Mouse (Mus musculus) frontal cortex, postnatal 10 days (tissue): ENCODE data around the gene Mbnl1.
"Not testable (repeated sequence)": the region's sequence is repeated elsewhere in the genome, so short reads cannot be mapped to it uniquely, and the experiment has no call there.

Experiments used
- DNase-seq, 2 experiments: peaks; one replicate each; pipeline ENCODE4 v3.0.0; 2022; ENCODE audit warnings: low spot score in 2 of 2, mixed read lengths in 1 of 2

The Mbnl1 gene

DNA sequence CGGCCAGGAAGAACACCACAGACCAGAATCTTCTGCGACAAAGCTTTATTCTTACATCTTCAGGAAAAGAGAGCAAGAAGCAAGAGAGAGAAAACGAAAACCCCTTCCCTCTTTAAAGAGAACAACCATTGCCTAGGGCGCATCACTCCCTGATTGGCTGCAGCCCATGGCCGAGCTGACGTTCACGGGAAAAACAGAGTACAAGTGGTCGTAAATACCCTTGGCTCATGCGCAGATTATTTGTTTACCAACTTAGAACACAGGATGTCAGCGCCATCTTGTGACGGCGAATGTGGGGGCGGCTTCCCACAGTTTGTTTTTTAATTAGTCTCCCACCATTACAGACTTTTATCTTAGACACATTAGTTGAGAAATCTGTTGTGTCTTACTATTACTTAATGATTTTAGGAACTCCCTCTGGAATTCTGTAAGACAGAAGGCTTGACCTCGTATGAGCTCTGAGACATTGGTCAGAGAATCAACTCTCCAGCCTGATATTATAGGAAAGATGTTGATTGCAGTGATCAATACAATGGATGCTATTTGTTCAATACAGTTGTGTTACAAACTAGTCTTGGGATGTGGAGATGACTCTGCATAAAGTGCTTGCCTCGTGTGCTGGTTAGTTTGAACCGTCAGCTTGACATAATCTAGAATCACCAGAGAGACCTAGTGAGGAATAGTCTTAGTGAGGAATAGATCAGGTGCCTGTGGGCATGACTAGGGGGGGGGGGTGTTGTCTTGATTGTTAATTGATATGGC lies 22.3 kb downstream of the Mbnl1 start:
- DNase-seq, result not testable (repeated sequence)

DNA sequence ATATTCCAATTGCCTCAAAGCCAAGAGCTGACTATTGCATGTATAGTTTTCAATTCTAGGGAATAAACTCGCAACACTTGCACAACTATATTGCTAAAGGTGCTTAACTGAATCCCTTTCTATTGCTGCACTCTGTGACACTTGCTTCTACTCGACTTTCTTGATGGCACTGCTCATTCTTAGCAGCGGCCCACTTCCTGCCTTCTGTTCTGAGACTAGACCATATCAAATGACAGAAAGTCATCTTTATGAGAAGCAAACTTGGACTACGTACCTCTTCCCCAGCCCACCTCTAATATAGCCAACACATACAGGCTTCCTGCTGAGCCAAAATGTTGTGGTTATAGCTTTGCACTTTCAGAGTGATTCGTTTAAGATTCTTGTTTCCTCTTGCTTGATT lies 23.6 kb downstream of the Mbnl1 start:
- no peak for DNase-seq

DNA sequence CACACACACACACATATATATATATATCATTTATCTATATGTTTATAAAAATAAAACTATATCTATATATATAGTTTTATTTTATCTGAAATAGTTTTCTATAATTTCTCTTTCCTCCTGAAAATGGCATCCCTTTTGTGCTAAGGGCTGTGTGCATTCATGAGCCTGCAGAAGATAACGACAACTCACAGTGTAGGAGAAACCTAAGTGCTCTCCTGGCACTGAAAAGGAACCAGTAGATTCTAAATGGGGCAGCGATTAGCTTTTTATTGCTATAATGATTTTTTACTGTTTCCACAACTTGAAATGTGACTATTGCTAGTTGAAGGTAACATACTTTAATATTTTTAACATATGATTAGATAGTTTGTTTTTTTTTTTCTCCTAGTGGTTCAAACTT lies 25.5 kb downstream of the Mbnl1 start:
- DNase-seq, result no peak

DNA sequence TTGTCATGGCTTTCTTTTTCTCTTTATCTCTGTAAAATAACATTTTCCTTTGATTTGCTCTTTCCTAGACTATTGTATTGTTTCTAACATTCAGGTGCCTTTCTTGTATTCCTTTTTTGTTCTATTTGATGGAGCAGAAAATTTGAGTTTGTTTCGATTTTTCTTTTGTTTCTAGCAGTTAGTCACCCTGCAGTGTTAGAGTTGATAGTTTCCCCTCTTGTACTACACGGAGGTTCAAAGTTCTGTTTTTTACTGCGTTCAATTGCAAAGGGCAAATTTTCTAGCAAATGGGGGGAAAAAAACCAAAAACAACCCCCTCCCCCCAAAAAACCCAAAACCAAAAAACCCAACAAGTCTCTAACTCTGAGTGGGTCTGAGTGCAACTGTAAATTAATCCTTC lies 26.0 kb downstream of the Mbnl1 start:
- DNase-seq, result no peak

DNA sequence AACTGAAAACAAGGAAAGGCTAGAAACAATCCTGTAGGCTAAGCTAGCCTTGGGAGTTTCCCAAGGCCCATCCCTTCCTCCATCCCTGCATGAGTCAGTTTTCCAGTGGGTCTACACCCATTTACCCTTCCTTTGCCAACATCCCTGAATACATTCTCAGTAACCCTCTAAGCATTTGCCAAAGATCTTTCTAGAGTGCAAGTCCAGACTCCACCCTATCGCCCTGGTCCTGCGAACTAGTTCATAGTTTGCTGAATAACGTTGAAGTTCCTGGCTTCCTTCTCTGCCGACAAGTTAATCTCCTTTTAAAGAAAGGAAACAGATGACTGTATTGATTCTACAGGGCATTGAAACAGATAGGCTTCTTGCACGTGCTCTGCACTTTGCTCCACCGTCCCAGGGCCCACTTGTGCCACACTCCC lies 26.5 kb downstream of the Mbnl1 start:
- no peak for DNase-seq

DNA sequence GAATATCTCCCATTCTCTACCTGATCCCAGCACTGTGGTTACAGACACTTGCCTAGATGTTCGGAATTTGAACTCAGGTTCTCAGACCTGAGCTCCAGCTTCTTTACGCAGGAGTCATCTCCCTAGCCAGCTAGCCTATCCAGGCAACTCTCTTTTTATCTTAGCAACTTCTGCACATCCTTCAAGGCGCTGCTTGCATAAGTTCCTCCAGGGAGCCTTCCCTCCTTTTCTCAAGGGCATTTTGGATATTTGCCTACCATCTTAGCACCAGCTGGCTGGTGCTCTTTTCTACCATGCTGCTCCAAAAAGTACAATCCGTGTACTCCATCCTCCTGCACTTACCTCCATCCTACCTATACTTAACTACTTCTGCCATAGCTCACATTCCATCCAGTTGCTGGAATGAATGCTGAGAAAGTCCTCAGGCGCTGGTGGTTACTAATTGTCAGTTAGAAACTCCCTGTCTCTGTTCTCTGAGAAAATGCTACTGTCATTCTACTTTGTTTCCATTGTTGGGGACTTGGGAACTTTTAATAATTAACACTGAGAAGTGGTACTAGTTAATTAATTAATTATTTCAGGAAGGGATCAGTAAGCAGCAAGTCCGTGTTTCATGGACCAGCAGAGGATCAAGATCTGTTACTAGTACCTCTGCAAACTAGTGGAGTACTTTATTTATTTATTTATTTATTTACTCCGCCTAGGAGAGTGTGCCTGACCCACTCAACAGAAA lies 27.3 kb downstream of the Mbnl1 start:
- DNase-seq, result no peak

DNA sequence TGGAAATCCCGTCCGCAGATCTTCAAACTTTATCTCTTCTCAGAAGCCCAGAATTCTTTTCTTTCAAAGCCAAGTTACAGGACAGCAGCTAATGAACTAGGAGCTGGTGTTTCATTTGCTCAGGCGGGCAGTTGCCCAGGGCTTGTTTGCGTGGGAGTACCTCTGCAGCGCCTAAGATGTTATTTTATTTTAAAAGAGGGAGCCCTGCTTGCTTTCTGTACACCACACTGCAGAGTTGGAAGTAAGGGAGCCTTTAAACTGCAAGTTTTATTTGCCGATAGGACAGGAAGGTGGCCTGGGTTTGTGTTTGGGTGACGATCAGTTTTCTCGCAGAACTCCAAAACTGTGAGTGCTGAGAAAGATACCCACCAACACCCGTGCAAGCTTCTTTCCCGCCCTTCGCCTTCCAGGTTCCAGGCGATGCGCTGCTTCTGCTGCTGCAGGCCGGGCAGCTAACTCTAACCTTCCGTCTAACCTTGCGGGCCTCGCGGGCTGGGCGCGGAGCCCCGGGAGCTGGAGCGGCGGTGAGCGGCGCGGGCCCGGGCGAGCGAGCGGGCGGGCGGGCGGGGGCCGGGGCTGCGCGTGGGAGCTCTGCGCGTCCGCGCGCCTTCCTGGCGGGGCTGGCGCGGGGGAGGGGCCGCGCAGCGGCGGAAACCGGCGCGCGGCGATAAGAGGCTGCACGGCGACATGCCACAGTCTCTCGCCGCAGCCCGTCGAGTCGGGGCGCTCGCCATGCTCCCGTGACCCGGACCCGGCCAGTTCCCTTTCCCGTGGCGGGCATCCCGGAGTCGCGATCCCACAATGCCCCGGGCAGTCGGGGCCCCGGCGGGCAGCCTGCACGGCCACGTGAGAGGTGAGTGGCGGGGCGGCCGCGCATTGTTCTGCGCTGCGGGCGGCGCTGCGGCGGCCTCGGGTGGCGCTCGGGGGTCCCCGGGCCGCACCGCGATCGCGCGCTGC lies 28.2 kb downstream of the Mbnl1 start:
- peak; percentile 60 to 76 for DNase-seq

DNA sequence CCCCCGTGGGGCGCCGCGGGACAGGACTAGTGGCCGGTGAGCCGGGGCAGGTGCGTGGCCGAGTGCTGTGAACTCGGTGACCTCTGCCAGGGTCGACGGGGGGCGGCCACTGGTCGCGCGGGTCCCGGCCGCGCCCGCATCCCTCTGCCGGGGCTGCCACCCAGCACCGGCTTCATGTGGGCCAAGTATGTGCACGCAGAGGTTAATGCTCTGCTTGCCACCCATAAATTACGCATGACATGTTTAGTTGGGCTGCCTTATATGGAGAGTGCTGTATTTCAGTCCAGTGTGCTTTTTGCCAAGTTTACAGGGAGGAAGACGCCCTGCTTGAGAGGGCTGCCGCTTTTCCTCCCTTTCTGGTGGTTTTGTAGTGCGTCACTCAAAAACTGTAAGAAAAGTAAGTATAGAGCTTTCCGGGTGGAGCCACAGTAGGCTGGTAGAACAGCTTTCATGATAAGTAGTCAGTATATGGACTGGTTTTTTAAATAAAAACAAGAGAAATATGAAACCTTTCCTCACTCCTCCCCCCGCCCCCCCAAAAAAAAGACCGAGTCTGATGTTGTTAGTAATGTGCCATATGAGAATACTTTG lies 29.0 kb downstream of the Mbnl1 start:
- DNase-seq, result peak in 1 of 2 experiments; percentile 49

DNA sequence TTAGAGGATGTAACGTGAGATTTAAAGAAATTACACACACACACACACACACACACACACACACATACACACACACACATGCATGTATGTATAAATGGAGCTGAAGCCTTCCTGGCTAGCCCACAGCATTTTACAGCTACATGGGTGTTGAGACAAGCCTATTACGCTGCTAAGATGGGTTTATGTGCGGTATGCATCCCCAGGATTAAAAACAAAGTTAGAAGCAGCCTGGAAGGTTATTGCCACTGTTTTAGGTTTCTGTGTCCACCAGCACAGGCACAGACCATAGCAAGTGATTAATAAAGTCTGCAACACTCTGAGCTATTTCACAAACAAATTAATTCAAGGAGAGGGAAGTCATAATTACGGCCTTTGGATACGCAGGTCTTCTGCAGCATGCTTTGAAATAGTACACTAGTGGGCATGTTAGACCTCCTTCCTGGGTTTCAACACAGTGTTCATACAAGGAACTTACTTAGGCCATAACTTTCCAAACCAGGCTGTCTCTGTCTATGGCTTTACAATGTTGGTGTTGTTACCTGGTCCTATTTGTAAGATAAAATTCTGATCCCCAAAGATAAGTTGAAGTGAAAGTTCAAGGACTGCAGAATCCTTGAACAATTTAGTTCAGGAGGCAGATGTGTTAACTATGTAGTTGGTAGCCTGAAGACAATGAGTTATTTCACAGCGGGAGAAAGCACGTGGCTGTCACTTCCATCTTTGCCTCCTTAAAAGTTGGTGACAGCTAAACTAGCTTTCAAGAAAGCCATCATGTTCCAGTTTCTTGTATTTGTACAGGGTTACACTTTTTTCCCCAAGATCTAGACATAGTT lies 29.7 kb downstream of the Mbnl1 start:
- no peak for DNase-seq

DNA sequence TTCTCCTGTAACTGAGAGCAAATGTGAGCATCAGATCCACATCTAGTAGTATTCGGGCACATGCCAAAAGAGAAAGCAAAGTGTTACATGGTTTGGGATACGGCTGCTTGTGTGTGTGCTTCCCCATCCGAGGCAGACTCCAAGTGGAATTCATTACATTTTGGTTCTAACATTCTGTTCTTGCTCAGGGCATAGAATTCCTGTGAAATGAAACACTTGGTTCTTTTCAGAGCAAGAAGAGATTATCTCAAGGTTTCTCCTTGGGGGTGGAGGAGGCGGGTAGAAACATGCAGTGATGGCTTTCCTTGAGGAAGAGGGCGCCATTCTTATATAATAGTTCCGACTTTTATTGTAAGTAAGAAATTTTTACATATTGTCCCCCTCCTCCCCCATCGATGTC lies 30.6 kb downstream of the Mbnl1 start:
- no peak for DNase-seq

DNA sequence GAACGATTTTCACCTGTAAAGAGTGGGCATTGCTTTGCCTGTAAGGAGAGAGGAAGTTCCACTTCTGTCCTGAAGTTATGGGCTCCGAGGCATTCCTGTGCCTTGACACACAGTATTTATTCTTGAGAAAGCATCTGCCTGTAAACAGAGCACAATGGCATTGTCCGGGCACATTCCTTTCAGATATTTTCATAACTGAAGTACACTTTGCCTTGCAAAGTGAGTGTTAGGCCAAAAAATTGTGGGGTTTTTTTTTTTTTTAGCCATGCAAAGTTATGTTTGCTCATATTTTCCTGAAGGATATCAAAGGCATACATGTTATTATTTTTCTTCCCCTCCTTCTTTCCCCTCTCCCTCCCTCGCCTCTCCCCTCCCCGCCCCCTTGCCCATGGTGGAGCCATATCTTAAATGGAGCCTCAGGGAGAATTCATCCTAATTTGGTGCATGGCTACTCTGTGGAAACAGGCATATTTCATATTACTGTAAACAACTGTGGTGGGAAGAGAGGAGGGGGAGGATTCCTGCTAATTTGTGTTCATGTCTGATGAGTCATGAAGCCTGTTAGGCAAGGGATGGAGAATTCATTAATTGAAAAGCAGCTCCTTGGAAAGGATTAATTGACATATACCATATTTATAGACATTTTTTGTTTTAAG lies 32.3 kb downstream of the Mbnl1 start:
- no peak for DNase-seq

DNA sequence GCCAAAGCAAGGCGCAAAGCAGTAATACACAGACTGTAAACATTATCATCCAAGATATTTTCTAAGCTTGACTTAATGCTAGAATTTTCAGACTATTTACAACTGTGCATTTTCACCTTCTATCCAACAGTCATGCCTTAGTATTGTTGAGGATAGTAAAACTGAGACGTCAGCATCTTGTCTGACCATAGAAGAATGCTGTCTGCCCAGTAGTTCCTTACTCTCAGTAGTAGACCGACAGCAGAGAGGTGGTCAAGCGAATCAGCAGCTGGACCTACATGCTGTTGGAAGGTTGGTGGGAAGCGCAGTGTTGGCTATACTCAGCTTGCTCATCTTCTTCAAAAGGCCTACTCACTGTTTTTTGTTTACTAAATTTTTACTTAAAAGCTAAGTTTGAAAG lies 34.2 kb downstream of the Mbnl1 start:
- no peak for DNase-seq

DNA sequence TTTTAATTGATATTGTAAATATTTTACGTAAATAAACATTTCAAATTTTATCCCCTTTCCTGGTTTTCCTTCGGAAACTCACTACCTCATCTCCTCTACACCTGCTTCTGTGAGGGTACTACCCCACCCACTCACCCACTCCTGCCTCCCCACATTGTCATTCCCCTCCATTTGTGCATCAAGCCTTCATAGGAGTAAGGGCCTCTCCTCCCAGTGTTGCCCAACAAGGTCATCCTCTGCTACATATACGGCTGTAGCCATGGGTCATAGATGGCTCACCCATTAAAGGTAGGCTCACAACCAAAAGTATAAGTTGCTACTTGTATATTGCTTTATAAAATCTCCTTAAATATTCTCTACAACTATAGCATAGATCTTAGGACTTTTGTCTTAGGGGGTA lies 34.9 kb downstream of the Mbnl1 start:
- DNase-seq, result no peak

DNA sequence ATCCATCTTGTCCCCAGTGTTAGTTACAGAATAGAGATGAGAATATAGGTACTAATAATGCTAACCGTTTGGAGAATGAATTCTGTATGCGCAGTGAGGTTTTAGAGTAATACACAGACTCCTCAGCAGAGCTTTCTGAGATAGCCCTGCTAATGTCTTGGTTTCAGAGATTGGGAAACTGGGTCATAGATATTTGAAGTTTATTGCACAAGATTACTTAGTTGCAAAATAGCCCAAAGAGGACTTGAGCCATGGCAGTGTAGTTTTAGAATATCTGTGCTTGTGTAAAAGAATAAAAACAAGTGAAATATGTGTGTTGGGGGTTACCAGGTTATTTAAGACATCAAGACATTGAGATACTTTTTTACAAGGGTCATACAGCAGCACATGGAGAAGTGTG lies 35.3 kb downstream of the Mbnl1 start:
- DNase-seq, result no peak

DNA sequence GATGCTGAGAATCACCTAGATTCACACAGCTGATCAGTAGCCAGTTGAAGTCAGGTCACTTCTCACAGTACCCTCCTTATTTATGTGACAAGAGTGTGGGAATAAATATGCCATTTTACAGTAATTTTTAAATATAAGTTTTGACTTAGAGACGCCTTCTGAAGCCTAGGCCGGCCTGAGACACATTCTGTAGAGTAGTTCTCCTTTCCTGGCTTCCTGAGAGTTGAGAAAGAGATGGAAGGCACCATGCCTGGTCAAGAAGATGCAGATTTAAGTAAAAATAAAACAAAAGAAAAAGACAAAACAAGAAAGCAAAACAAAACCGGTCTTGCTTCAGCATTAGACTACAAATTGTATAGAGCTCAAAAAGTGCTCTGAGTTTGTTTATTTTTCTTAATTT lies 38.6 kb downstream of the Mbnl1 start:
- DNase-seq, result no peak

DNA sequence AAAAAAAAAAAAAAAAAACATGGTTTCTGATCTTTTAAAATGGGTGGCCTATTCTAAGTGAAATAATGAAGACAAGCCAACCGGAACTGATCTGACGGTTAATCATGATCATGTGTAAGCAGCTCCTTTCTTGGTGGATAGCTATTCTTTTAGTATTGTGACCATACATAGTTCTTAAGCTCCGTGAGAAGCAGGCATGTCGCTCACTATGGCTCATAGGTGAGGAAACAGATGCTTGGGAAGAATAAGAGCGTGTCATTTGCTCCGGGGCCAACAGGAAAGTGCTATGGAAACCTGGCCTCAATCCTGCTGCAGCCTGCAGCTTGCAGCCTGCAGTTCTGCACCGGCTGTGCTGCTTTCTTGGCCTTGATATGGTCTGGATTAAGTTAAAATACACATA lies 40.7 kb downstream of the Mbnl1 start:
- DNase-seq, result no peak

DNA sequence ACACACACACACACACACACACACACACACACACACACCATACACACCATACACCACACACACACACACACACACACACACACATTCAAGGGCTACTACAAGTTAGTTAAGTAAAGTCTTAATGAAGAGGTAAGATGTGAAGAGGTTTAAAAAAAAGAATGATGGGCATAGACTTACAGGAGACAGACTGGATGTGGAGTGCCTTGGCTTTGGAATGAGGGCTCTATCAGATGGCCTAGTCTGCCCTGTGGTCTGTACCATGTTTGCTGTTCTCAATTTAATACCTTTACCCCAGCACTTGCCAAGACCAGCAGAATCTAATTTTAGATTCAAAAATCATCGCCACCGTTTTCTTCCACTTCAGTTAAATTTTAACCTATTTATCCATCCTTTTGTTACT lies 41.1 kb downstream of the Mbnl1 start:
- no peak for DNase-seq

DNA sequence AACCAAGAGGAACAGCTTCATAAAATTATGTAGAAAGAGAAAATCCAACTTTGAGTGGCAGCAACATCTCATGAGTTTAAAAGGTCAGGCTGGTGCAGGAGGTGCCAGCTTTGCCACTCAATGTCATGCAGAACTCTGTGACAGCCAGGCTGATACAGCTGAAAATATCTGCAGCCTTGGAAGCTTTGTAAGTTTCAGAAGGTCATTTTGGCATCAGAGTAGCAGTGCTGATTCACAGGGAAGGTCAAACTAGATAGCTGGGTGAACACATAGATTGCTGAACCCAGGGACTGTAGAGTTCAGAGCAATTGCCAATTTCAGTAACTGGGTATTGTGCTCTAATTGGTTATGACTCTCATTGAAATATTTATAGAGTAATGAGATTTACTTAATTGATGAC lies 42.8 kb downstream of the Mbnl1 start:
- DNase-seq, result no peak

DNA sequence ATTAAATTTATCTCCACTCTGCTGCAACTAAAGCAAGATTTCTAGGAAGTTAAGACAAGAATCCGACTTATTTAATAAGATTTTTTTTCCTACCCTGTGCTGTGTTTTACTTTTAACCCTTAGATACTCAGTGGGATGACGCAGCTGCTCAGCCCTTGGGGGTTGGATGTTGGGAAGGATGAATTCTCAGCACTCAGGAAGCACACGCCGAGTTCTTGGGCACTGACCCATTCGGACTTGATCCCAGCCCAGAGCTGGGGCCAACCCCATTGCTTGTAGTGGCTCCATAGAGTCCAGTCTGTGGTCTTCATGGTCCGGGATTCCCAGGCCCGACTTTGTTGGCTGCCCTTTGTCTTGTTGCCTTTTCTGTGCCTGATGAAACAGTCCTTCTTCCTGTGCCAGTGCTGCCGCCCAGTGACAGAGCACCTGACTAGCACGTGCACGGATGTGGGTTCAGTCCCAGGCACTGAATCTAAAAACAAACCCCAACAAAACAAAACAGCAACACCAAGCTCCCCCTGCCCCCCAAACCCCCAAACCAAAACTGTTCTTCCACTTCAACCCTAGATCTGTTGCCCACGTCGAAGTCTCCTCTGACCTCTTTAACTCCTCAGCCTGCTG lies 43.5 kb downstream of the Mbnl1 start:
- peak in 1 of 2 experiments; percentile 18 for DNase-seq

DNA sequence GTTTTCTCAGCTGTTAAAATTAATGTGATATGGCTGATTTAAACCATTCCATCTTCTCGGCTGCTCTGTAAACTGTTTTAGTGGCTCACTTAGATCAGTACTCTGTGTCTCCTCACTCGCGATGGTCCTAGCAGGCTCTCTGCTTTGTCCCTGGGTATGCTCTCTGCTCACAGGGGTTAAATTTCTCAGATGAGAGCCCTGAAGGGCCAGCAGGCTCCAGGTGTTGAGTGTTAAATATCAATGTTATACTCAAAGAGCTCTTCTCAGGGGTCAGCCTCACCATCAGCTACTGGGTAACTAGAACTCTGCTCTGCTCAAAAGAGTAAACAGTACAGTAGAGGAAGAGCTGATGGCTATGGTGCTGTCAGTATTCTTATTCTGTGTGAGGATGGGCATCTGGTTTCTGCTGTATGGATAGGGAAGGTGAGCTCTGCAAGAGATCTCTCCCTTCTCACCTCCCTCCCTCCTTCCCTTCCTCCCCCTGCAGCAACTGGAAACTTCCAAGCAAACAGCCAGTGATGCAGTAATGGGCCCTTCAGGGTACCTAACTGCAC lies 44.7 kb downstream of the Mbnl1 start:
- no peak for DNase-seq
